Mouse (Mus musculus) myocyte (in vitro differentiated cells): ENCODE results near the gene Serpina1b.

Source experiments
- E2F4 ChIP-seq: IDR thresholded peaks from one replicate; pipeline ENCODE4 v1.6.1; 2011; ENCODE audit warnings: mild to moderate bottlenecking, control low read depth, moderate library complexity; ENCODE audit not compliant: insufficient read depth
- POLR2A ChIP-seq: IDR thresholded peaks from one replicate; pipeline ENCODE4 v1.6.1; 2011; ENCODE audit warnings: low read depth, mild to moderate bottlenecking, control low read depth, moderate library complexity; ENCODE audit not compliant: insufficient read length
- TCF3 ChIP-seq: IDR thresholded peaks from one replicate; pipeline ENCODE4 v1.6.1; 2011; ENCODE audit warnings: low read depth, control low read depth; ENCODE audit not compliant: insufficient read length
- USF1 ChIP-seq: IDR thresholded peaks from one replicate; pipeline ENCODE4 v1.6.1; 2011; ENCODE audit warnings: low read depth, mild to moderate bottlenecking, control low read depth, moderate library complexity

DNA sequence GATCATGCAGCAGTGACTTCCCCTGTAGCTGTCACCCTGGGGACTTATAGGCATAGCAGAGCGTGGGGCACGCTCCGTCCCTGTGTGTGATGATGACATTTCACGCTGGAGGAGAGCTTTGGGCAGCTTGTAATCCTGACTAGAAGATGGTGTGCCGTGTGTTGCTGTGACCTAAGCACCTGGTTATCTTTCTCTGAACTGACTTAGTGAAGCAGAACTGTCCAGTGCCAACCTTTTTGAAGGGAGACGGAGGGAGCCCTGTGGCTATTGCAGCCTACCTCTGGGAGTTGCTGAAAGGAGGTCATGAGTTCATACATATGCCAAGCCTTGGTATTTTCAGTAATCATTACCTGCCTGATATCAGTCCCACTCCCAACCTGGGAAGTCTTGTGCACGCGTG, 134.7 kb downstream of the Serpina1b start, which contains the start of gene Serpina1f:
- TF ChIP-seq E2F4 (no peak), POLR2A (no peak), USF1 (no peak), TCF3 (no peak)
